Mouse (Mus musculus): ENCODE measurements around the gene Btbd35f23. TPM values are rescaled to one million over a fixed set of nuclear protein-coding genes. Genes with fewer than 3 reads are reported as not detected.

Gene Btbd35f23
- total RNA-seq (2023) = not detected in 4 replicates

GRCm38 (mm10) chrX:3076575-3076974, at the start of gene Btbd35f23:
Btbd35f23 (plus strand) TSS chrX:3076875.

Other genes starting within 250 kb of the Btbd35f23 start
- not detected in 4 replicates for gene Btbd35f24, start 119.0 kb downstream of the Btbd35f23 start, total RNA-seq (2023)